Mouse (Mus musculus): ENCODE measurements around the gene Gm3512.
"Not testable (repeated sequence)": the region's sequence is repeated elsewhere in the genome, so short reads cannot be mapped to it uniquely, and the experiment has no call there.

The Gm3512 gene

GRCm38 (mm10) chr14:7174483-7174971, at the start of gene Gm3512:
Gm3512 (minus strand) TSS chr14:7174533.
- DNase-seq (ENCODE audit: low spot score in 2 of 2), result peak in 1 of 2 experiments; percentile 4

GRCm38 (mm10) chr14:7200070-7200469, 25.7 kb upstream of the Gm3512 start:
- peak; percentile 10 to 54 for DNase-seq (ENCODE audit: low spot score in 2 of 2)

- DNase-seq (ENCODE audit: low spot score in 2 of 2), result not testable (repeated sequence)
Measured at GRCm38 (mm10) chr14:7194440-7194839, 20.1 kb upstream of the Gm3512 start, which contains the start of gene Gm16434. Gm16434 (minus strand) TSS chr14:7194540.

- not testable (repeated sequence) for DNase-seq (ENCODE audit: low spot score in 2 of 2)
Measured at GRCm38 (mm10) chr14:7125312-7125711, 49.0 kb downstream of the Gm3512 start, which contains the start of gene Gm6676. Gm6676 (minus strand) TSS chr14:7125412.

GRCm38 (mm10) chr14:7105124-7105802, 69.1 kb downstream of the Gm3512 start:
- peak in 1 of 2 experiments; percentile 30 for DNase-seq (ENCODE audit: low spot score in 2 of 2)

Data from spleen, postnatal 4 days (tissue).